Mouse (Mus musculus): ENCODE data around the gene Drc1.
A peak's percentile ranks its signal among the peaks of the same experiment; 100 is the strongest.

The Drc1 gene

DNA sequence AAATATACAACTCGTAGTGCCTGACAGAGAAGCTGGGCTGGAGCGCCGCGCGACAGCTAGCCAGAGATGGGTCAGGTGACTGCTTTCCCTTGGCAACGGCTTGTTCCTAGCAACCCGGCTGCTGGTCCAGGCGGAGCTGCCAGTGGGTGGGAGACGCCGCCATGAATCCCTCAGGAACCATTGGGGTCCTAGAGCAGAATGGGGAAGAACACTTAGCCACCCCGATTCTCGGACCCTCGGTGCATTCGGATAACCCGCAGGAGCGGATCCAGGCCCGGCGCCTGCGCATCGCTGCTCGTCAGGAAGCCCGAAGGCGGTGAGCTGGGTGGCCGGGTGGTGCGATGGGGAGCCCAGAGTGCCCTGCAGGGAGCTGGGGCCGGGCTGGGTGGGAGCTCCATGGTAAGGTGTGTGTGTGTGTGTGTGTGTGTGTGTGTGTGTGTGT, at the start of gene Drc1:
TSS of gene Drc1 (plus strand) at position 98 of the 442 bp plus-strand sequence.
- peak; percentile 89 for DNase-seq

DNA sequence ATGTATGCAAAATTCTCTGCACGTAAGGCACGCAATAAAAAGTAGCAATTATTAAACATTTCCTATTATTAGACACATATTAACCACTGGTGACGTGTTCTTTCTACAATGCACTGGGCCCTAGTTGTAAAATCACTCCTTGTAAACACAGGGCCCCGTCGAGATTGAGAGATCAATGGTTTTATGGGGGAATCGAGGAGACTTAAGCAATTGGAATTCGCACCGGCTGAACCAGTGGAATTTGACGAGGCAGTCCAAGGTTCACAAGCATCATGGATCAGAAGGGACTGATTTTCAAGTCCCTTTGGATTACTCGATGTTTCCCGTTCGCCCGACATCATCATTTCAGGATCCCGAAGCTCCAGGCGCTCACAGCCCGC, 49.3 kb upstream of the Drc1 start:
- DNase-seq = no peak

DNA sequence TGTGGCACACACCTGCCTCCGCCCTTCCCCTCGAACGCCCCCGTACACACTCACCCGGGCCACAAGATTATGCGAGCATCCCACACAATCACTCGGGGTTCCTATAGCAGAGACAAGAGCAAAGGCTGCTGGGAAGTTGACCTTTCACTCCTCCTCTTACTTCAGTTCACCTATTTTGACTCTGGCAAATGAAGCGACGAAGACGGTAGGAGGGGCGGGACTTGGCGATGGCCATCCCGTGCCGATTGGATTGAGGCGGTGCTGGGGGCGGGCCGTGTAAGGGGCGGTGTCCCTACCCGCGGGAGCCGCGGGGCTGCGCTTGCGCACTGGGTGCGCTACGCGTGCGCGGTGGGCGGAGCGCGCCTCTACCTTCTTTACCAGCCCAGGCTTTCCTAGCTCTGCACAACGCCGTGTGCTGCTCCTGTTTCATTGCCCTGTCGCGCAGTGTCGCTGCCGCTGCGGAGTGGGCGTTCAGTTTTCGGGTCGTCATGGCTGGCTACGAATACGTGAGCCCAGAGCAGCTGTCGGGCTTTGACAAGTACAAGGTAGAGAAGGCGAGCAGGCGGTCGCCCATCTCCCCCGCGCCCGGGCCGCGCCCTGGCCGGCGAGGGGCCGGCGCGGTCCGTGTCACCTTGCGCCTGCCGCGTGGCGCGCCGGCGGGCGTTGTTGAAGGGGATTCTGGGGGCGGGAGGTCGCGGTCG, 48.8 kb upstream of the Drc1 start, which contains the start of gene Selenoi:
TSS of gene Selenoi (plus strand) at position 311 of the 701 bp plus-strand sequence.
- peak; percentile 100 for DNase-seq

DNA sequence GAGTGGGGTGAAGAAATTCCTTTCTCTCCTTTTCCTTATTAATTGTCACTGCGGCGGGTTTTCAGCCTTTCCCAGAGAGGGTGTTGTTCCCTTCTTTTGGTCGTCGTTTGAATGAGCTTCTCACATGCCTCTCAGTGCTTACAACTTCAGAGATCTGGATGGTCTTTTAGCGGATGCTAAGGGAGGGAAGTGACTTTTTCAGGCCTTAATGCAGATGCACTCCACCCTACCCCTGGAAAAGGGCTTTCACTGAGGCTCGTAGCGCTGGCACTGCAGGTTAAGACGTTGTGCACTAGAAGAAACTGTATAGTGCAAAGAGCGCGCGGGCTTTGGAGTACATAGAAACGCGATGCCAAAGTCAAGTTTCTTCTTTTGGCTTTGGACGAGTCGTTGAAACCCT, 48.1 kb upstream of the Drc1 start:
- DNase-seq = no peak

DNA sequence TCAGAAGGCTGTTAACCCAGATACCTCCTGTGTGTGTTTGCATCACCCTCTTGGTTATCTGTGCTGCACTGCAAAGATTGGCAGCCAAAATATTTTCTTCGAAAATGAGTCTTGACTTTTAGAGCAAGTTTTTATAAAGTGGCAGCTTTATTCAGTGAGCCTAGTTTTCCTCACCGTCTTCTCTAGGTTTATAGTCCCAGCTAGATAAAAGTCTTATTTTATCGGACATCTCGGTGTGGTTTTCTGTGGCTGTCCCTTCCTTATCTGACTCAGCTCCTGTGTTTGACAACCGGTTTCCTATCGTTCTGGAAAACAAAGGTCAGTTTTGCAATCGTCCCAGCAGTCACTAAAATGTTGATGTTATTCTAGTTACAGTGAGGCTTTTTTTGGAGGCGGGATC, 47.2 kb upstream of the Drc1 start:
- peak; percentile 36 for DNase-seq

DNA sequence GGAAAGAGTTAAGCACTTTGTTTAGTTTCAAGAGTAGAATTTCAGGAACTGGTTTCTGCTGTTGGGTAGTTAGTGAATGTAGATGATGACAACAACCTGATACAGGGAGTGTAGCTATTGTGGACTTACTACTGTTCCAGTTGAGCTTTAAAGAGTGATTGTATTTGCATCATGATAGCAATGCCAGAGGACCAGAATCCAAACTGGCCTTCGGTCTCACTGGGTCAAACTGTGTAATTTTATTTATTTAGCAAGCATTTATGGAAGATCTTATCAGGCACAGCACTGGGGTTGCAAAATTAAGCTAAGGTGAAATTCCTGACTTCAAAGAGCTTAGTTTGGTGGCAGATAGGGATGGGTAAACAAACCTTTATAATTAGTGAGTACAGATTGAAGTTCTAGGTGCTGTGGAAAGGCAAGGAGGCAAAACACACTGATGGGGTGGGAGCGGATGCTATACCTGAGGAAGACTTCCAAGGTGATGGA, 45.5 kb upstream of the Drc1 start:
- DNase-seq = peak; percentile 36

DNA sequence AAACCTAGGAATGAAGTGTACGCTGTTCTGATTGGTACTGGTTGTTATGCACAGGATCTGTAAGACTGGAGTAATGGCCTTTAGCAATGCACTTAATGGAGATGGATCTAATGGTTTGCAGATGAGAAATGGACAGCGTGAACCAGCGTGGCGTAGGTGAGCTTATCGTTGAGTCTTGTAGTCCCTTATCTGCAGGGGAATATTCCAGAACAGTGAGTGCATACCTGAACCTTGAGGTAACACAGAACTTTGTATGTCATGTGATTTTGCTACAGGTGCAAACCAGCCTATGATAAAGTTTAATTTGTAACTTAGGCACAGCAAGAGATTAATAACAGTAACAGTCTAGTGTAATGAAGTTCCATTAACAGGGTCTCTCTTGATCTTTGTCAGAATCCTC, 42.7 kb upstream of the Drc1 start:
- DNase-seq = peak; percentile 36

DNA sequence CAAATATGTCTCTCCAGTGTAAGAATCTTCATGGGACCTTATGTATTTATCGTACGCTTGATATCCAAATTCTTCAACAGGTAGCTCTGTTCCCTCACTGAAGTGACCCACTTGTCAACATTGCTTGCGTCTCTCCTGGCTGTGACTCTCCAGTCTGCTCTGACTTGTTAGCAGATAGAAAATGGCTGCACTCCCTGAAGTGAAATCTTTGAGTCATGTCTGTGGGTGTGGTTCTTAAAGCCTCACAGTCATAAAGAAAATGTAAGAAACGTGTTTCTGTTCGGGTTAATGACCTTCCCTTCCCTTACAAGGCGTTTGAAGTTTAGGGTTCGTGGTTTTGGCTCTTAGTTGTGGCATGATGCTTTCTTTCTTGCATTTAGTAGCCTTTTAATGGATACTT, 40.6 kb upstream of the Drc1 start:
- DNase-seq = peak; percentile 53

DNA sequence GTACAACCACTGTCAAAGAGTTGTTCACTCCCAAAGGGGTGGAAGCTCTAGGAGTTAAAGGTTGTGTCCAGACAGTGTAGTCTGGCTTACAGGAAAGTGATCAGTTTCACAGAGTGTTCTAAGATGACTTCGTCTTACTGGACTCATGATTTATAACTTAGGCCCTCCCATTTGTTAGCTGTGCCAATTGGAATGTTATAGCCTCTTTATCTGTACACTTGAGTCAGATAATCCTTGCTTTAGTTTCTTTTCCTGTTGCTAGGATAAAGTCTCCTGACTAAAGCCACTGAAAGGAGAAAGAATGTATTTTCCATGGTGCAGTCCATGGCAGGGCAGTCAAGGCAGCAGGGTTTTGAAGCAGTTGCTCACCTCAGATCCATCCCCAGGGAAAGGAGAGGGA, 38.8 kb upstream of the Drc1 start:
- DNase-seq = peak; percentile 74

DNA sequence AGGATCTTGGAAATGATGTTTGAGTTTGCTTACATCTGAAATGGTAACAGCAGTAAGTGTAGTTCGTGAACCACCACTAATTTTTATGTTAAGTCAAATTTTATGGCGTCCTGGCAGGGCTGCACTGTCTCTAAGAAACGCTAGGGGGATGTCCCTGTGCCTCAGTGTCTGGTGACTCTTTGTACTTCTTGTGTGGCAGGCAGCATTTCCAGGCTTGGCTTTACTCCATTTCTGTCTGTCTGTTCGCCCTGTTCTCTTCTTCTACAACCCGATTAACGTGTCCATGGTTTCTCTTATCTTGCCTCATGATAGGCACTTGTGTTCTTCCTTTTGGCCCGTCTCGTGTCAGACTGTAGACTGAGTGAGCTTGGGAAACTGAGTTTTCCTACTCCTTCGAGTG, 37.4 kb upstream of the Drc1 start:
- peak; percentile 60 for DNase-seq

DNA sequence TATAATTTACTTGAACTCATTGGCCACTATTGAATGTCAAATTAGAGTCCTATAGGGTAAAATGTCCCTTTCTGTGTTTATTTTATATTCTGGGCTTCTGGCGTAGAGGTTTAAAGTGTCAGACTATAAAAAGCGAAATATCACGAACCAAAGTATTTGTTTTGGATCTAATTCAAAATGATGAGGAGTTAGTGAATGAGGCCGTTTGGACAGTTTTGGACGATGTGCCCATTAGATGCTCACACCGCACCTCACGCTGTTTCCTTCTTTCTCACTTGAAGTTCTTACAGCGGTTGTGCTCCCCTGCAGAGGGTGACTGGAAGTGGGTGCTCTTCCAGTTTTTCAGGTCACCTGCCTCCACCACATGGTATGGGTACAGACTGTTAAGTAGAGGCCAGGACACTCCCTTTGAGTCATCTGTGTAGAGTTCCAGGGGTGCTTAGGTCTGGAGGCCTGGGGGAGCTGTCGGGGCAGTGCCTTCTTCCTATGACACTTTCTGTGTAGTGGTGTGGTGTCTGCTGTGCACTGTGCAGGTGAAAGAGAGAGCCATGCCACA, 35.2 kb upstream of the Drc1 start:
- peak; percentile 83 for DNase-seq

DNA sequence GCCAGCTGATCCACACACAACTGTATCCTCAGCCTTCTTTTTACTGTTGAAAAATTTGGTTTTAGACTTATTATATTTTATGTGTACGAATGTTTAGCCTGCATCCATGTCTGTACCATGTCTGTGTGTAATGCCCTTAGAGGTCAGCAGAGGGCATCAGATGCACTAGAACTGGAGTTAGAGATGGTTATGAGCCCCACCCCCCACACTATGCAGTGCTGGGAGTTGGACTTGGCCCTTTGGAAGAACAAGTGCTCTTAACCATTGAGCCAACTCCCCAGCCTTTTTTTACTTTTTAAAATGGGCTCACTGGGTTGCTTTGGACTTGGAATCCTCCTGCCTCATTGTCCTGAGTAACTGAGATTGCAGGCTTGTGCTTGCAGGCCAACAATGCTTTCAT, 33.5 kb upstream of the Drc1 start:
- DNase-seq = peak; percentile 70

DNA sequence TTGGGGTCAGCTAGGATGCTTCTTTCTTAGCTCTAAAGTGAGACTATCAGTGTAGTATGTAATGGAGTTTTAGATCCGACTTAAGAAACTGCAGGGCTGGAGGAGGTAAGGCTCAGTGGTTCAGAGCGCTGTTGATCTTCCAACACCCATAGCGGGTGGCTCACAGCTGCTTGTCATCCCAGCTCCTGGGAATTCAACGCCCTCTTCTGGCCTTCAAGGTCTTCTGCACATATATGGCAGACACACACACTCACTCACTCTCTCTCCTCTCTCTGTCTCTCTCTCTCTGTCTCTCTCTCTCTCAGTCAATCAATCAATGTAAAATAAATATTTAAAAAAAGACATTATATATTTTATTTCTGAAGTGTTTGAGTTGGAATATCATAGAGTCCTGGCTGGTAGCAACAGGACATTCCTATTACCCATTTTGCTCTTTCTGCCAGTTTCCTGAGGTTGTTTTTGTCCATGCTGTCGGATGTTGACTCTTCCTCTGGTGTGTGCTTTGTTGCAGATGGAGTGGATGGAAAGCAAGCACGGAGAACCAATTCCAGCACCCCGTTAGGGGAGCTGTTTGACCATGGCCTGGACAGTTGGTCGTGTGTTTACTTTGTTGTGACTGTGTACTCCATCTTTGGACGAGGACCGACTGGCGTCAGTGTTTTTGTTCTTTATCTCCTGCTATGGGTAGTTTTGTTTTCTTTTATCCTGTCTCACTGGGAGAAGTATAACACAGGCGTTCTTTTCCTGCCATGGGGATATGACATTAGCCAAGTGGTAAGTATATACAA, 25.4 kb upstream of the Drc1 start:
- peak; percentile 71 for DNase-seq

DNA sequence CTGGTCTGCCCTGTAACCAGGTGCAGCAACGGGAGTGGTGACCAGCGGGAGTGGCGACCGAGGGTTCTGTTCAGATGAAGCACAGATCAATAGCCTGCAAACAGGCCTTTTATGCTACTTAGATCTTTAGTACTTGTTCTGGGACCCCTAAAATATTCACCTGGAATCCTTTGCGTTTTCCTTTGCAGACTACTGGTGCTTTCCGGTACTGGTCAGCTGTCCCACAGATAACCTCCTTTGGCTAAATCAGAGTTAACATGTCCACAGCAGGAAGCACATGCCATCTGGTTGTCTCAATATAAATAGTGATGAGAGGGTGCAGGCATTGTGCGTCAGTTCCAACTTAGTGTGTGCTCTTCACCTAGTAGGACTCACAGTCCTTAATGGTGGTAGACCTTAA, 22.4 kb upstream of the Drc1 start:
- DNase-seq = peak; percentile 55

DNA sequence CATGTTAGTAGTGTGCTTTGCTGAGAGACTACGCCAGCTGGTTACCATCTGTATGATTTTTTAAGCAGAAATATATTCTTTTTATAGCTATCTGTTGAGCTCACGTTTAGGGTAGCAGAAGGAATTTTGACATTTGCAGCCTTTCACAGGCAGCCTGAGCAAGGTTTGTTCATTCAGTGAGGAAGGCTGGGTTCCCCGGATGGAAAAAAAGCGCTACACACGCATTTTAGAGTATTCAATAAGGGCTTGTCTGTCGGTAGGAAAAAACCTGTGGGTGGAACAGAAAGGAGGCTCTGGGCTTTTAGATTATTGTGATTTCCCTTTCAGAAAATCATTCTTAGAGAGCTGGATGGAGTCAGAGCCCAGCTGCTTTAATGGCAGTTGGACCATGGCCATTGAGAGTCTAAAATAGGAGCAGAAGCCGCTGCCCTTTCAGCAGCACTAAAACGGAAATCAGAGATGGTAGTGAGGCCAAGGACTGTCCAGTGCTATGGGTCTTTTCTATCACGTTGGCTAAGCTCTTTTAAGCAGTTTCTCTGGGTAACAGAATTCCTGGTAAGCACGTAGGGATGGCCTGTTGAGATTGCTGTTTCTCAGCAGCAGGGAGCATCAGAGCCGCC, 10.5 kb upstream of the Drc1 start:
- peak; percentile 88 for DNase-seq

DNA sequence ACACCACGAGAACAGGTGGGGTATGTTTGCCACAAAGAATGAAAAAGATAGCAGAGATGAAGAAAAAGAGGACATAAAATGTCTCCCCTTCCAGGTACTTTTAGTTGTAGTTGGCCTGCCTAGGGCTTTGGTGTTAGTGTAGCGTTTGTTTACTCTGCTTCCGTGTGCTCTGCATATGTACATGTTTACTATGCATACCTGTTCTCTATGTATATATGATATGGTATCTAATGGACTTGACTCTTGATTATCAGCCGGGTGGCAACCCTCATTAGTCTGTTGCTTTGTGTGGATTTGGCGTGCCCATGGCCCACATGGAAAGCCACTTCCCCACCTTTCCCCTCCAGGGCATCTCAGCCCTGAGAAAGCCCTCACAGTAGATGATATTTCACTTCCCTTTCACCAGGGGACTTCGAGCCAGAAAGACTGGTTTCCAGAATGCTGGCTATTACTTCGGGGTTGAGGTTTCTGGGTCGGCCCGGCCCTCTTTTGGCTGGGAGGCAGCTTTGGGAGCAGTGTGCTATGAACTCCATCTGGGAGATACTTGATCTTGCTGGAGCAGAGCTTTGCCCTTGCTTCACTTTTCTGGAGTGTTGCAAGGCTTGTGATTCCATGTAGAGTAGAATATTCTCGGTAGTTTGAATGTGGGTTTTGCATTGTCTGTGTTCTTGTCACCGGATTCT, 9.4 kb upstream of the Drc1 start:
- DNase-seq = peak; percentile 94

DNA sequence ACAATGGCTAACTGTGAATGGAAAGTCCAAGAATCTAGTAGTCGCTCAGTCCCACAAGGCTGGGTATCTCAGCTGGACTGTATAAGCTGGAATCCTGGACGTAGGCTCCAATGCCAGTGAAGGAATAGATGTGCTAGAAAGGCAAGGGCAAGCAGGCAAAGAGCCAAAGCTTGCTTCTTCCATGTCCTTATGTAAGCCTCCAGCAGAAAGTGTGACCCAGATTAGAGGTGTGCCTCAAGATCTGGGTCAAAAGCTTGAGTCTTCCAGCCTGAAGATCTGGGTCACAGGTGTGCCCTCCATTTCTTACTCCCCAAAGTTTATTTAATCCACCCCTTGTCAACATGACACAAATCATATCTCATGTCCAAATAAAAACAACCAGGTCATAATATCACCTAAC, 4.8 kb upstream of the Drc1 start:
- no peak for DNase-seq

DNA sequence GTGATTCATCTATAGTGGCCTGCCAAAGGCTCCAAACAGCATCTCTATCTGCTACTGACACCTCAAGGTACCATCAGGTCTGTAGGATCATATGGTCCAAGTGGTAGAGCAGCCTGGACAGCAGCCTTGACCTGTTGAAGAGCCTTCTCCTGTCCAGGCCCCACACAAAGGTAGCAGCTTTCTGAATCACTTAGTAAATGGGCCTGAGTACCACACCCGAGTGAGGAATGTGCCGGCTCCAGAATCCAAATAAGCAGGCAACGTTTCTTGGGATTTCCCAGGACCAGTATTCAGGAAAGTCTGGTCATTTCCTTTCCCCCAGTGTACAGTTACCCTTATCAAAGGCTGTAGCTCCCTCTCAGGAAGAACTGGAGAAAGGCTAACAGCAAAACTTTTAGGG, 2.2 kb upstream of the Drc1 start:
- DNase-seq = no peak

DNA sequence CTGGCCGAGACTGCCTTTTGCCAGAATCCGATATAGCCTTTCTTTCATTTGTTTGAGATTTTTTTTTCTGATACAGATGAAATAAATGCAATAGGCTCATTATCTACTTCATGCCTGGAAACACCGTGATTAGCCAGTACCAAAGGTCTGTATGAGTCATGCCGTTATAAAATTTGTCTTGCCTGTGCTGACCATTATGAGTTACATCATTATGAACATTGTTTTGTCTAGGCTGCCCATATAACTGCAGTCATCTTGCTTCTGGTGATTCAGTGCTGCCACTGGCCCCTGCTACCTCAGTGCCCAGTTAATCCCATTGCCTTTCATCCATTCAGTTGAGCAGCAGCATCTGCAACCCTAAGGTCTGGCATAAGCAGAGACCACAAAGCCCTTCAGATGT, 1.7 kb upstream of the Drc1 start:
- DNase-seq = no peak

DNA sequence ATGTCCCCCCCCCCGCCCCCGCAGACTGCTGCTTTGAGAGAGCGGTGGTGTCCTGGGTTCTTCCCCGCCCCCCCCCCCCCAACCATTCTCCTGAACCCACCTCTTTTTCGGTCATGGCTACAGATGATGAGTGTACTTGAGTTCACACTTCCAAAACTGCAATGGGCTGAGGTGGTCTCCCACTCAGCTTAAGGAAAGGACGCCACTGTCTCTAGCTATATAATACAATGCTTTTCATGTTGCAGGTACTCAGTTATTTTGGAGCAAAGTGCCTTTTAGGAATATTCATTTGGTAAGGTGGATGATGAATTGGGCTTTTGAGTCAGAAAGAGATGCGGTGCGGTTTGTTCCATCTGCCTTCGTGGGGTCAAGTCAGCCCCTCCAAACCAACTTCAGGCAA, 324 bp upstream of the Drc1 start:
- DNase-seq = no peak

DNA sequence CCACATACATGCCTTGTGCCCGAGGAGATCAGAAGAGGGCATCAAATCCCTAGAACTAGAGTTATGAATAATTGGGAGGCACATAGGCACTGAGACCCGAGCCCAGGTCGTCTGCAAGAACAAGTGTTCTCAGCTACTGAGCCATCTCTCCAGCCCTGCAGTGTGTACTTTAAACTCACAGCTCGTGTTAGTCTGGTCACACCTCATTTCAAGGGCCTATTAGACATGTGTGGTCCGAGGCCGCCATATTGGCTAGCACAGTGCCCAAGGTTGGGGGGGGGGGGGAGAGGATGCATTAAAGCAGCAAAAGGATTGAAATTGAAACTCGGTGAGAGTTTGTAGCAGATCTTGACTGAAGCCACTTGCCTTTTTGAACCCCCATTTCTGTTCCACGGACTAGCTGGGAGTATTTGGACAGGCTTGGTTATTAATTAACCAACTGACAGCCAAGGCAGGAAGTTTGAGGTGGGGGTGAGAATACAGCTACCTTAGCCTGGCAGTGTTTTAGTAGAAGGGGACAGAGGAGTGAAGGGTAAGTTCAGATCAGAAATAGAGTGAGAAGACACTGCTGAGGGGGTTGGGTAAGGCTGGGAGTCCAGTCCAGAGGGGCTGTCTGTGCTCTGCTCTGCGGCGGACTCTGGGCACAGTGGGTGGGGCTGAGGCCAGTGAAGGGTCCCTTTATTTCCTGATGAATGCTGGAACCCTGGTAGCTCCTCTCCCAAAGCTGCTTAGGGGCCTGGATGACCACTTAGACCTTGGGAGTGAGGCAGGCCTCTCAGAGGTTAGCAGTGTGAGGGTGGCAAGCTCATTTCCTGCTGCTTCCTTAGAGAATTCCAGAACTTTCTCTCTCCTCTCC, 5.0 kb downstream of the Drc1 start:
- no peak for DNase-seq
